Mouse (Mus musculus) layer of hippocampus, adult 9-11 months (tissue): ENCODE results near the gene Hapln4.

Experiments
- DNase-seq: peaks from one replicate; pipeline ENCODE4 v3.0.0; 2022

Hapln4 gene

DNA sequence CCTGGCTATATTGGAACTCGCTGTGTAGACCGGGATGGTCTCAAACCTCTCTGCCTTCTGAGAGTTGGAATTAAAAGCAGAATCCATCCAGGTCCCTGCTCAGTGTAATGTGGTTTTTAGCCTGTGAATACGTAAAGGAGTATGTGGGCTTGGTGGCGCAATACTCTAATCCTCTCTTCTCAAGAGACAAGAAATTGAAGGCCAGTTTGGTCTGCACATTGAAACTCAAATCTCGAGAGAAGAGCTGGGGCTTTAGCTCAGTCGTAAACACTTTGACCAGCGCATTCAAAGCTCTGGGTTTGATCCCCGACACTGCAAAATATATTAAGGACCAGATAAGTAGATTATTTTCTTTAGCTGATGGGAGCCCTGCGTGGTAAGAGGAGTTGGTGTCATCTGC, 56.7 kb downstream of the Hapln4 start:
- DNase-seq, result no peak
